Mouse (Mus musculus): Measurements from ENCODE around the gene Emd.

GRCm38 (mm10) chrX:74246693-74247092 is 7.8 kb upstream of the Emd start:
- TF ChIP-seq CTCF (IDR thresholded peaks at IDR 0.05; ENCODE audit: extremely low read depth, insufficient read depth, insufficient read length, insufficient replicate concordance) (no peak), POLR2A (IDR thresholded peaks at IDR 0.05; ENCODE audit: low read depth, low read length) (no peak; the same call in 1 of the 2 replicates)
